Mouse (Mus musculus) midbrain, embryonic 14.5 days (tissue): ENCODE measurements around the gene Pgc. TPM values are rescaled to one million over a fixed set of nuclear protein-coding genes. Genes with fewer than 3 reads are reported as not detected.
A peak's percentile ranks its signal among the peaks of the same experiment; 100 is the strongest.

Experiments
- ATAC-seq: fragments of 200-750 bp; cut with Nextera tagmentation; 2 replicates; pipeline ENCODE4 v1.8.0; 2017; ENCODE audit warnings: moderate number of reproducible peaks, moderate library complexity; ENCODE audit not compliant: low FRiP score, low TSS enrichment
- DNase-seq: peaks from one replicate; pipeline ENCODE4 v3.0.0-alpha.2; 2015
- H3K27ac ChIP-seq: fragments of 300-500 bp; sonication (generic); replicated peaks from 2 replicates; pipeline ENCODE4 v1.5.1; 2014; ENCODE audit warnings: mild to moderate bottlenecking, low read depth, low read length, moderate library complexity
- H3K27me3 ChIP-seq: fragments of 300-500 bp; sonication (generic); 2 replicates; pipeline ENCODE4 v1.6.1; 2014; ENCODE audit warnings: low read length, control low read depth, mixed read lengths; ENCODE audit not compliant: control insufficient read depth, insufficient read depth
- H3K36me3 ChIP-seq: fragments of 300-500 bp; sonication (generic); 2 replicates; pipeline ENCODE4 v1.6.1; 2014; ENCODE audit warnings: low read length, control low read depth; ENCODE audit not compliant: control insufficient read depth, insufficient read depth
- H3K4me1 ChIP-seq: fragments of 300-500 bp; sonication (generic); 2 replicates; pipeline ENCODE4 v1.6.1; 2014; ENCODE audit warnings: mild to moderate bottlenecking, antibody characterized with exemption, low read length, control low read depth; ENCODE audit not compliant: control insufficient read depth, insufficient read depth
- H3K4me2 ChIP-seq: fragments of 300-500 bp; sonication (generic); 2 replicates; pipeline ENCODE4 v1.6.1; 2014; ENCODE audit warnings: mild to moderate bottlenecking, low read length, moderate library complexity
- H3K4me3 ChIP-seq: fragments of 300-500 bp; sonication (generic); replicated peaks from 2 replicates; pipeline ENCODE4 v1.5.1; 2014; ENCODE audit warnings: low read depth, low read length
- H3K9ac ChIP-seq: fragments of 300-500 bp; sonication (generic); replicated peaks from 2 replicates; pipeline ENCODE4 v1.6.1; 2014; ENCODE audit warnings: mild to moderate bottlenecking, low read length, moderate library complexity
- H3K9me3 ChIP-seq: fragments of 300-500 bp; sonication (generic); 2 replicates; pipeline ENCODE4 v1.6.1; 2016; ENCODE audit warnings: low read length, control low read depth, mixed read lengths; ENCODE audit not compliant: control insufficient read depth
- WGBS: fragments of 180-500 bp; shearing (Covaris S2); extraction: QIAGEN DNeasy Blood & Tissue Kit; methylation state at CpG from one replicate; pipeline ENCODE4 v1.1.7; 2014; 5-methylcytosine and 5-hydroxymethylcytosine counted together
- polyA plus RNA-seq: library from polyadenylated mRNA; unstranded; fragments of >200 nt; fragmentation: Nextera tagmentation; extraction: Ambion mirVana; gene quantifications from 2 replicates; pipeline ENCODE4 v1.2.1, GENCODE M21; 2014

The Pgc gene
- polyA plus RNA-seq, 1 experiment from 2014 or later: not detected

DNA sequence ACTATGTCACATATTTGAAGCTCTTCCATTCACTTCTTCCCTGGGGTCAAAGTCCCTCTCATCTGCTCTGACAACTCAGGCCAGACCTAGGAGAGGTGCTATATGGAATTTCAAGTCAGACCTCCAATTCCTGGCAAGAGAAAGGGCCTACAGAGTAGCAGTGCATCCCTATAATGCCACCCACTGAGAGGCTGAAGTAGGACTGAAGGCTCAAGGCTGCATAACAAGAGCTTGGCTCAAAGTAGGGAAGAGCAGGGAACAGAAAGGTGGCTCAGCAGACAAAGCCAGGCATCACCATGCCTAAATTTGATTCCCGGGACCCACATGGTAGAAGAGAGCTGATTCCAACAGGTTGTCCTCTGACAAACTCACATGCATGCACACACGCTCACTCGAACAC lies 35.0 kb upstream of the Pgc start:
- DNase-seq: no peak
- ATAC-seq: no peak
- 96% methylated on average over 3 of the region's 3 CpGs for WGBS
- no peaks in the 10 kb centered on the region for H3K36me3 ChIP-seq
- no peaks in the 10 kb centered on the region for H3K9me3 ChIP-seq
- H3K4me1 ChIP-seq: peaks cover 21% of the 10 kb centered on the region
- no peak overlapping the region for H3K4me3 ChIP-seq
- no peak overlapping the region for H3K27ac ChIP-seq
- no peak overlapping the region for H3K9ac ChIP-seq
- no peak overlapping the region for H3K4me2 ChIP-seq
- no peaks in the 10 kb centered on the region for H3K27me3 ChIP-seq

DNA sequence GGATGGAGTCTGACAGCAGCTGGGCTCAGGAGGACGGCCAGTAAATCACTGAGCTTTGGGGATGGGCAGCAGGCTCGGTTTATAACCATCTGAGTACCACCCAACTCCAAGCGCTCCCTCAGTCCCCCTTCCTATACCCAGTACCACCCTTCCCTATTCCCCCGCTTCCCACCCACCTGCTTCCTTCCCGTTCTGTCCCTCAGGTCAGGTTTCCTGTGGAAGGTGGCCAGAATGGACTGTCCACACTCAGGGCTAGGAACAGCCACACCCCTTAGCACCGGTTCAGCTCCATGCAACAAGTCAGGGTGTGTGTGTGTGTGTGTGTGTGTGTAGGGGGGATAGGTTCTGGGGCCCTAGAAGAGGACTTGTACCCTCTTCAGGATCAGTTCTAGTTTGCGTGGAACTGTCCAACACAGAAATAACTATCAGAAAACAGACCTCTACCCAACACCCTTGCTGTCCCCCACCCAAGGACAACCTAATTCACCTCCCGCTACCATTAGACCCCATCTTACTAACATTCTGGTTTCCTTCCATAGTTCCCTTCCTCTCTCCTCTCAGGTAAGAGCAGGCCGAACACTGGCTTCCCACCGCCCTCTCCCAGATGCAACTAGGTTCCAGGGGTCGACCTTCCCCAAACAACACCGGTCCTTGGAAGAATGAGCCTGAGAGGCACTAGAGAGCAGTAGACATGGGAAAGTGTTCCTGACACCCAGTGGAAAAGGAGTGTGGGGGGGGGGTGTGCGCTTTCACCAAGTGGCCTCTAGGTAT lies 32.8 kb upstream of the Pgc start:
- H3K36me3 ChIP-seq: peaks cover under 1% of the 10 kb centered on the region
- ATAC-seq (no peak), DNase-seq (no peak)
- H3K4me3 ChIP-seq: peak overlapping the region; percentile 70
- 0 out of 2 replicates have a peak, but pooled peaks cover 13% of the 10 kb centered on the region for H3K4me1 ChIP-seq
- peak overlapping the region; percentile 63 for H3K4me2 ChIP-seq
- no peaks in the 10 kb centered on the region for H3K9me3 ChIP-seq
- no peaks in the 10 kb centered on the region for H3K27me3 ChIP-seq
- H3K9ac ChIP-seq: peak overlapping the region; percentile 86
- WGBS: 31% methylated on average over 13 of the region's 13 CpGs
- peak overlapping the region; percentile 82; the same call in 1 of the 2 replicates for H3K27ac ChIP-seq

DNA sequence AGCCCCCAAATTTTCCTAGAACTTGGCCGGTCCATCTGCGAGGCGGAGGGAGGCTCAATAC lies 32.4 kb upstream of the Pgc start, which contains the start of gene Gm21981:
Gene Gm21981, minus strand, starts transcription at position 14 of the 61 bp plus-strand sequence.
- H3K4me3 ChIP-seq: peak within 1 kb of the TSS; percentile 70
- H3K4me2 ChIP-seq: peak within 1 kb of the TSS; percentile 63
- WGBS: 0% methylated on average over 3 of the region's 3 CpGs
- H3K9ac ChIP-seq: peak within 1 kb of the TSS; percentile 86
- no peaks in the 10 kb centered on the region for H3K9me3 ChIP-seq
- H3K36me3 ChIP-seq: peaks cover 5% of the 10 kb centered on the region
- no peaks in the 10 kb centered on the region for H3K27me3 ChIP-seq
- peak within 1 kb of the TSS; percentile 82 for H3K27ac ChIP-seq
- DNase-seq (no peak), ATAC-seq (no peak)
- H3K4me1 ChIP-seq: 0 out of 2 replicates have a peak, but pooled peaks cover 13% of the 10 kb centered on the region

DNA sequence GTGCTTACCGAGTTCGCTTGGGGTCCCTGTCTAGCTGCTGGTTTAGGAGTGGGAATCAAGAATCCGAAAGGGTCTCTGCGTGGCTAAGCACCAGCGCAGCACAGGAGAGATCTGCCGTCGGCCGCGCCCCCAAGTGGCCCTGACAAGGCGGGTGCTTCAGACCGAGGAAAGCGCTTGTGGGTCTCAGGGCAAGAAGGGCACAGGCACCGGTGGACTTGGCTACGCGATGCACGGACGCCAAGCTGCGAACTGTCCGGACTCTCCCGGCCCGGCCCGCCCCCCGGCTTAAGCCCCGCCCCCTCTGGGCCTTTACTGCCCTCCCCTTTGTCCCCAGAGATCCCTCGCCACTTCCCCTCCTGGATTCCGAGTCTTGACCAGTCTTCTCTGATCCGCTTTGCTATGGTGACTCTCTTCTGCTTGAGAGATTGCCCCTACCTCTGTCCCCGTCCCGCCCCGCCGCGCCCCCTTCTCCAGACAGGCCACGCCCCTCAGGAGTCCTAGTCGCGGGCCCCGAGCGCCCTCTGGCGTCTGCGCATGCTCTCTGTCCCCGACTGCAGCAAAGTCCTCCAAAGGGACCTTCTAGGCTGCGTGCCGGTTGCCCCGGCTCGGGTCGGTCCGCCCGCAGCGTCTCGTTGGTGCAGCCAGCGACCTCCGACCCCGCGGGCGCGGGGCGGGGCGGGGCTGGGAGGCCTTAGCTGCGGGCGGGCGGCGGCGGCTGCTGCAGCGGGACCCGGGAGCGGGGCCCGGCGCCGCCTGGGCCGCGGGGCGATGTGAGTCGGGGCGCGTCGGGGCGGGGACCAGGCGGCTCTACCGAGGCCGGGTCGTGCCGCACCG lies 31.9 kb upstream of the Pgc start, which contains the start of gene Prickle4:
Gene Prickle4, minus strand, starts transcription at position 234 of the 834 bp plus-strand sequence.
- under 1% methylated on average over 80 of the region's 82 CpGs for WGBS
- H3K4me1 ChIP-seq: 0 out of 2 replicates have a peak, but pooled peaks cover 10% of the 10 kb centered on the region

DNA sequence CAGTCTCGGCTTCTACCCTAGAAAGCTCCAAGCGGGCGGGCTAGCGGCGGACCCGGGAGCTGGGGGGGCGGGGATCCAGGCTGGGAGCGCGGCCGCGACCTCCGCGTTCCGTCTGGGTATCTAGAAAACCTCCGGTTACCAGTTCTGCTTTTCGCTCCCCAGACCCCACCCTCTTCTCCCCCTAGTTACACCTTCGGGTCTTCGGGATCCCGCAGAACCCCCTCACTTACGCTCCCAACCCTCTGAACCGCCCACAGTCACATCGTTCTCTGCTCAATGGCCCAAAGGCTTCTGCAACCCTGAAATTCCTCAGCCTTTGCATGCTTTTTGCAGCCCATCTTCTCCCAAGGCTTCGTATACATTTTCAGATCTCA lies 31.3 kb upstream of the Pgc start:
- H3K4me2 ChIP-seq: peak overlapping the region; percentile 63
- ATAC-seq (no peak), DNase-seq (no peak)
- H3K4me3 ChIP-seq: peak overlapping the region; percentile 70
- H3K9ac ChIP-seq: peak overlapping the region; percentile 86
- peak overlapping the region; percentile 82 for H3K27ac ChIP-seq
- no peaks in the 10 kb centered on the region for H3K27me3 ChIP-seq
- H3K36me3 ChIP-seq: peaks cover 11% of the 10 kb centered on the region
- H3K9me3 ChIP-seq: no peaks in the 10 kb centered on the region
- WGBS: under 1% methylated on average over 23 of the region's 23 CpGs
- 0 out of 2 replicates have a peak, but pooled peaks cover 7% of the 10 kb centered on the region for H3K4me1 ChIP-seq

More for the DNA sequence above, 31.9 kb upstream of the Pgc start, which contains the start of gene Prickle4:
- ATAC-seq (peak; percentile 94), DNase-seq (peak; percentile 98)
- no peaks in the 10 kb centered on the region for H3K9me3 ChIP-seq
- no peaks in the 10 kb centered on the region for H3K27me3 ChIP-seq
- peak within 1 kb of the TSS; percentile 86 for H3K9ac ChIP-seq
- peak within 1 kb of the TSS; percentile 70 for H3K4me3 ChIP-seq
- peak within 1 kb of the TSS; percentile 82 for H3K27ac ChIP-seq
- peak within 1 kb of the TSS; percentile 63 for H3K4me2 ChIP-seq
- H3K36me3 ChIP-seq: peaks cover 9% of the 10 kb centered on the region

DNA sequence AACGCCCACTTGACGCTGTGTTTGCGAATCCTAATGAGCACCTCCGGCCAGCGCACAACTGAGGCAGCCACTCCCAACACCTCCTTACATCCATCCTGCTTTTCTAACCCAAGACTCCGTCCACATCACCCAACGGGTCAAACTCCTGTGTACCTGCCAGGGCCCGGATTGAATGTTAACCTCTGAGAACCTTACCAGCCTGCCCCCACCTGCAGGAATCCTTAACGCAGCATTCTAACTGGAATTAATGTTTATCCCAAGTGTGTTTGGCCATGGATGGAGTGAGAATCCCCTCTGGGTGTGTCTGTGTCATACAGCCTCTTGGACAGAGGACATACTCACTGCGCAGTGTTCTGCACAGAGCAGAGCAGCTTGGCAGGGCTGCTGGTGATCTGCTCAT lies 28.5 kb upstream of the Pgc start:
- no peak overlapping the region for H3K9ac ChIP-seq
- H3K36me3 ChIP-seq: peaks cover 37% of the 10 kb centered on the region
- 0 out of 2 replicates have a peak, but pooled peaks cover 7% of the 10 kb centered on the region for H3K4me1 ChIP-seq
- DNase-seq (no peak), ATAC-seq (no peak)
- 89% methylated on average over 10 of the region's 10 CpGs for WGBS
- no peak overlapping the region for H3K4me3 ChIP-seq
- no peaks in the 10 kb centered on the region for H3K9me3 ChIP-seq
- H3K27me3 ChIP-seq: 0 out of 2 replicates have a peak, but pooled peaks cover 3% of the 10 kb centered on the region
- no peak overlapping the region for H3K27ac ChIP-seq
- H3K4me2 ChIP-seq: no peak overlapping the region

DNA sequence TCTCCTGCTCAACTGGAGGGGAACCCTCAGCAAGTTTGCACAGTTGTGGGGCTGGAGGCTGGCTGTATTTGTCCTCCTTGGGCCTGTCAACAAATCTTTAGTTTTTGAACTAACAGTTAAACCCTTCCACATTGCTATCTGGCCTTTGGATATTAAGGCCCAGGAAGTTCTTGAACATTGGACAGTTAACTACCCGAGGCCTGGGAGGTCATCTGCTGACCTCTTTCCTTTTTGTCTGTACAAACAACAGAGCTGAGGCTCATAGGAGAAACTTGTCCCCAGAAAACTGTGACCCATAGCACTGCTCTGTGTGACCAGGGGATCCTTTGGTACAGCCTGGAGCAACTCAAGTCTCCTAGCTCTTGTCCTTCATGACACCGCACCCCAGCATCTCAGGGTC lies 27.6 kb upstream of the Pgc start:
- H3K9me3 ChIP-seq: no peaks in the 10 kb centered on the region
- H3K4me3 ChIP-seq: no peak overlapping the region
- WGBS: 85% methylated on average over 2 of the region's 2 CpGs
- H3K4me2 ChIP-seq: no peak overlapping the region
- H3K27ac ChIP-seq: no peak overlapping the region
- 0 out of 2 replicates have a peak, but pooled peaks cover 7% of the 10 kb centered on the region for H3K4me1 ChIP-seq
- no peak overlapping the region for H3K9ac ChIP-seq
- DNase-seq (no peak), ATAC-seq (no peak)
- H3K27me3 ChIP-seq: 0 out of 2 replicates have a peak, but pooled peaks cover 3% of the 10 kb centered on the region
- peaks cover 46% of the 10 kb centered on the region for H3K36me3 ChIP-seq

DNA sequence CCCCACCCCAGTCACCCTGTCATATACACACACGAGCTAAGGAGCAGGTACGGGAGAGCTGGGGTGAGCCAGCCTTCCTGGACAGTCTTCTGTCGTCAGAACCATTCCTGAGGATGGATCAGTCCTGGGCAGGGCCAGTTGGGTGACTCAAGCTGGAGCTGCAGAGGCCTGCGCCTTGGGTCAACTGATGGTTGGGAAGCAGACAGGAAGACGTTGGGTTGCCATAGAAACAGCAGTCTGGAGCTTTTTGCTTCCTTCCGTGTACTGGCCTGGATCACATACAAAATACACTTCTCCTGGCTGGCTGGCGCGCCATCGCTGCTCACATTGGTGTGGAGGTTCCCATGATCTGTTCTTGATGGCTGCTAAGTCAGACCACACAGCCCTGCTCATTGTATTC lies 24.8 kb upstream of the Pgc start:
- no peak overlapping the region for H3K9ac ChIP-seq
- no peaks in the 10 kb centered on the region for H3K9me3 ChIP-seq
- 72% methylated on average over 9 of the region's 9 CpGs for WGBS
- peaks cover 52% of the 10 kb centered on the region for H3K36me3 ChIP-seq
- no peak overlapping the region for H3K4me2 ChIP-seq
- ATAC-seq: no peak
- no peak overlapping the region for H3K4me3 ChIP-seq
- no peaks in the 10 kb centered on the region for H3K4me1 ChIP-seq
- H3K27me3 ChIP-seq: 0 out of 2 replicates have a peak, but pooled peaks cover 3% of the 10 kb centered on the region
- peak; percentile 39 for DNase-seq
- no peak overlapping the region for H3K27ac ChIP-seq
